Mouse (Mus musculus): ENCODE data around the gene Kcng4. TPM values are rescaled to one million over a fixed set of nuclear protein-coding genes. Genes with fewer than 3 reads are reported as not detected.

Kcng4 gene
- polyA plus RNA-seq, 1 experiment from 2014 or later: 0.49 TPM

- peak overlapping the region; percentile 93 for H3K27ac ChIP-seq (replicated peaks)
- DNase-seq (ENCODE audit: low spot score): peak; percentile 89
- TF ChIP-seq EP300 (optimal IDR thresholded peaks at IDR 0.05) (peak; percentile 74), CTCF (IDR thresholded peaks at IDR 0.05; ENCODE audit: low read depth) (no peak)
- 0 out of 2 replicates have a peak overlapping the region, but pooled peaks have one; percentile 10 for H3K4me3 ChIP-seq (ENCODE audit: low read depth, low read length)
- peak; percentile 86 for ATAC-seq (ENCODE audit: low FRiP score, low TSS enrichment)
- peak overlapping the region; percentile 50 for H3K9ac ChIP-seq (ENCODE audit: low read length)
- no peaks in the 10 kb centered on the region for H3K9me3 ChIP-seq (ENCODE audit: control insufficient read depth, low read length)
- no peaks in the 10 kb centered on the region for H3K36me3 ChIP-seq (ENCODE audit: control insufficient read depth, insufficient read depth, low read length)
- H3K4me1 ChIP-seq (replicated peaks; ENCODE audit: control insufficient read depth, insufficient read depth): peaks cover 3% of the 10 kb centered on the region
- H3K27me3 ChIP-seq (ENCODE audit: control insufficient read depth, insufficient read depth, low read length): no peaks in the 10 kb centered on the region
- 9% methylated on average over 16 of the region's 16 CpGs for WGBS
- peak overlapping the region; percentile 36 for H3K4me2 ChIP-seq (replicated peaks; ENCODE audit: low read depth)
Measured at GRCm38 (mm10) chr8:119670419-119671091, 35.1 kb upstream of the Kcng4 start.

- peak; percentile 76 for DNase-seq (ENCODE audit: low spot score)
- WGBS: 43% methylated on average over 12 of the region's 12 CpGs
Measured at GRCm38 (mm10) chr8:119669284-119669683, 33.8 kb upstream of the Kcng4 start.

GRCm38 (mm10) chr8:119668447-119668846 is 33.0 kb upstream of the Kcng4 start:
- no peak overlapping the region for H3K4me2 ChIP-seq (replicated peaks; ENCODE audit: low read depth)
- peaks cover 3% of the 10 kb centered on the region for H3K4me1 ChIP-seq (replicated peaks; ENCODE audit: control insufficient read depth, insufficient read depth)
- no peak overlapping the region for H3K27ac ChIP-seq (replicated peaks)
- DNase-seq (ENCODE audit: low spot score): peak; percentile 68
- ATAC-seq (ENCODE audit: low FRiP score, low TSS enrichment): no peak; the same call in 1 of the 2 replicates
- no peaks in the 10 kb centered on the region for H3K36me3 ChIP-seq (ENCODE audit: control insufficient read depth, insufficient read depth, low read length)
- no peak overlapping the region for H3K9ac ChIP-seq (ENCODE audit: low read length)
- no peaks in the 10 kb centered on the region for H3K9me3 ChIP-seq (ENCODE audit: control insufficient read depth, low read length)
- H3K27me3 ChIP-seq (ENCODE audit: control insufficient read depth, insufficient read depth, low read length): no peaks in the 10 kb centered on the region
- no peak overlapping the region for H3K4me3 ChIP-seq (ENCODE audit: low read depth, low read length)
- TF ChIP-seq EP300 (optimal IDR thresholded peaks at IDR 0.05) (no peak), CTCF (IDR thresholded peaks at IDR 0.05; ENCODE audit: low read depth) (no peak)
- 56% methylated on average over 8 of the region's 9 CpGs for WGBS

More at GRCm38 (mm10) chr8:119669284-119669683, 33.8 kb upstream of the Kcng4 start:
- Histone ChIP-seq H3K9ac (ENCODE audit: low read length) (no peak overlapping the region), H3K4me3 (ENCODE audit: low read depth, low read length) (no peak overlapping the region), H3K4me2 (replicated peaks; ENCODE audit: low read depth) (no peak overlapping the region), H3K27me3 (ENCODE audit: control insufficient read depth, insufficient read depth, low read length) (no peaks in the 10 kb centered on the region), H3K9me3 (ENCODE audit: control insufficient read depth, low read length) (no peaks in the 10 kb centered on the region), H3K27ac (replicated peaks) (peak overlapping the region; percentile 67), H3K4me1 (replicated peaks; ENCODE audit: control insufficient read depth, insufficient read depth) (peaks cover 3% of the 10 kb centered on the region), H3K36me3 (ENCODE audit: control insufficient read depth, insufficient read depth, low read length) (no peaks in the 10 kb centered on the region)
- ATAC-seq (ENCODE audit: low FRiP score, low TSS enrichment): 0 out of 2 replicates have a peak, but pooled peaks have one; percentile 4
- TF ChIP-seq EP300 (optimal IDR thresholded peaks at IDR 0.05) (no peak), CTCF (IDR thresholded peaks at IDR 0.05; ENCODE audit: low read depth) (peak; percentile 78)

- no peak for TF ChIP-seq CTCF (IDR thresholded peaks at IDR 0.05; ENCODE audit: low read depth)
- no peak for TF ChIP-seq EP300 (optimal IDR thresholded peaks at IDR 0.05)
- Histone ChIP-seq H3K4me2 (replicated peaks; ENCODE audit: low read depth) (peak within 1 kb of the TSS; percentile 49), H3K9ac (ENCODE audit: low read length) (peak within 1 kb of the TSS; percentile 27), H3K4me3 (ENCODE audit: low read depth, low read length) (peak within 1 kb of the TSS; percentile 26), H3K9me3 (ENCODE audit: control insufficient read depth, low read length) (no peaks in the 10 kb centered on the region), H3K36me3 (ENCODE audit: control insufficient read depth, insufficient read depth, low read length) (no peaks in the 10 kb centered on the region), H3K4me1 (replicated peaks; ENCODE audit: control insufficient read depth, insufficient read depth) (peaks cover 3% of the 10 kb centered on the region), H3K27me3 (ENCODE audit: control insufficient read depth, insufficient read depth, low read length) (no peaks in the 10 kb centered on the region), H3K27ac (replicated peaks) (peak within 1 kb of the TSS; percentile 45; the same call in 1 of the 2 replicates)
- ATAC-seq (ENCODE audit: low FRiP score, low TSS enrichment) (no peak), DNase-seq (ENCODE audit: low spot score) (no peak)
- WGBS: 17% methylated on average over 14 of the region's 14 CpGs
Measured at GRCm38 (mm10) chr8:119666219-119666951, 30.9 kb upstream of the Kcng4 start, which contains the start of gene Wfdc1. Gene Wfdc1 (plus strand): TSS chr8:119666365.

GRCm38 (mm10) chr8:119665270-119665669 is 29.8 kb upstream of the Kcng4 start:
- peaks cover 3% of the 10 kb centered on the region for H3K4me1 ChIP-seq (replicated peaks; ENCODE audit: control insufficient read depth, insufficient read depth)
- no peaks in the 10 kb centered on the region for H3K36me3 ChIP-seq (ENCODE audit: control insufficient read depth, insufficient read depth, low read length)
- 0 out of 2 replicates have a peak overlapping the region, but pooled peaks have one; percentile 4 for H3K27ac ChIP-seq (replicated peaks)
- no peak for TF ChIP-seq EP300 (optimal IDR thresholded peaks at IDR 0.05)
- TF ChIP-seq CTCF (IDR thresholded peaks at IDR 0.05; ENCODE audit: low read depth): no peak
- WGBS: 59% methylated on average over 6 of the region's 6 CpGs
- H3K27me3 ChIP-seq (ENCODE audit: control insufficient read depth, insufficient read depth, low read length): no peaks in the 10 kb centered on the region
- DNase-seq (ENCODE audit: low spot score) (no peak), ATAC-seq (ENCODE audit: low FRiP score, low TSS enrichment) (no peak)
- H3K9ac ChIP-seq (ENCODE audit: low read length): 0 out of 2 replicates have a peak overlapping the region, but pooled peaks have one; percentile 27
- no peak overlapping the region for H3K4me3 ChIP-seq (ENCODE audit: low read depth, low read length)
- no peaks in the 10 kb centered on the region for H3K9me3 ChIP-seq (ENCODE audit: control insufficient read depth, low read length)
- peak overlapping the region; percentile 49; the same call in 1 of the 2 replicates for H3K4me2 ChIP-seq (replicated peaks; ENCODE audit: low read depth)
